ENCODE assay signal across 8 mouse cellular contexts in the genomic region with DNA sequence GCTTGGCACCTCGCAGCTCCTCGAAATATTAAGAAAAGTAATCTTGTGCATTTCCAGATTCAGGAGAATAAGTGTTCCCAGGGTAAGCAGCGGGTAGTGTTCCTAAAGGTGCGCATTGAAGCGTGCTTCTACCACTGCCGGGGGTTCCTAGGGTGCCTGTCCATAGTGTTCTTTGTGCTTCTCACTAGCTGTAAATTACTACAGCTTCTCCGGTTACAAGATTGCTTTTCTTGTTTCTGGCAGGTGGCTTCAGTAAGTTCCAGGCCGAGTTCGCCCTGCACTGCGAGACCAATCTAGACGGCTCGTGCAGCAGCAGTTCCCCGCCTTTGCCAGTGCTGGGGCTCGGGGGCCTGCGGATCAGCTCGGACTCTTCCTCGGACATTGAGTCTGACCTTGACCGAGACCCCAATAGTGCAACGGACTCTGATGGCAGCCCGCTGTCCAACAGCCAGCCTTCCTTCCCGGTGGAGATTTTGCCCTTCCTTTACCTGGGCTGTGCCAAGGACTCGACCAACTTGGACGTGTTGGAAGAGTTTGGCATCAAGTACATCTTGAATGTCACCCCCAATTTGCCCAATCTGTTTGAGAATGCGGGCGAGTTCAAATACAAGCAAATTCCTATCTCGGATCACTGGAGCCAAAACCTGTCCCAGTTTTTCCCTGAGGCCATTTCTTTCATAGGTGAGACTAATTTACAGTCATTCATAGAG. TPM values are rescaled to one million over a fixed set of nuclear protein-coding genes. Genes with fewer than 3 reads are reported as not detected.
DNase-seq lines count a peak whose midpoint lies in the region; ATAC-seq and TF ChIP-seq lines count a peak whose summit lies in the region.

No protein-coding gene starts in this region.

- H3K27me3 ChIP-seq in MEL (ENCODE audit: control insufficient read depth in 1 of 2, insufficient read depth in 2 of 2, low read length in 2 of 2), result no peaks in the 10 kb centered on the region
- H3K27me3 ChIP-seq in embryonic facial prominence, embryonic 14.5 days (replicated peaks; ENCODE audit: control insufficient read depth, insufficient read depth, low read length), result no peaks in the 10 kb centered on the region
- H3K27me3 ChIP-seq in hindbrain, embryonic 16.5 days (replicated peaks; ENCODE audit: control insufficient read depth, insufficient read depth, low read length), result no peaks in the 10 kb centered on the region
- H3K27me3 ChIP-seq in liver, embryonic 15.5 days, result peaks cover 61% of the 10 kb centered on the region

- H3K27ac ChIP-seq in MEL (ENCODE audit: control insufficient read depth, low read depth, low read length), result peak overlapping the region; percentile 33
- peak overlapping the region; percentile 98 for H3K27ac ChIP-seq in embryonic facial prominence, embryonic 14.5 days (replicated peaks; ENCODE audit: low read depth, low read length)
- H3K27ac ChIP-seq in hindbrain, embryonic 16.5 days (ENCODE audit: low read depth, low read length), result peak overlapping the region; percentile 84
- H3K27ac ChIP-seq in liver, embryonic 15.5 days (replicated peaks), result peak overlapping the region; percentile 72; the same call in 1 of the 2 replicates
- peak overlapping the region; percentile 86 for H3K27ac ChIP-seq in olfactory bulb, adult 2 months (ENCODE audit: insufficient read depth, low read depth, low read length)

- peak overlapping the region; percentile 90 for H3K4me2 ChIP-seq in embryonic facial prominence, embryonic 14.5 days (ENCODE audit: low read depth, low read length)
- H3K4me2 ChIP-seq in hindbrain, embryonic 16.5 days (ENCODE audit: low read length), result peak overlapping the region; percentile 92
- H3K4me2 ChIP-seq in liver, embryonic 15.5 days, result peak overlapping the region; percentile 66

- H3K9me3 ChIP-seq in MEL (replicated peaks; ENCODE audit: insufficient read depth, low read length), result no peaks in the 10 kb centered on the region
- H3K9me3 ChIP-seq in embryonic facial prominence, embryonic 14.5 days (ENCODE audit: control insufficient read depth, low read length), result no peaks in the 10 kb centered on the region
- no peaks in the 10 kb centered on the region for H3K9me3 ChIP-seq in hindbrain, embryonic 16.5 days (ENCODE audit: control insufficient read depth, low read length)
- no peaks in the 10 kb centered on the region for H3K9me3 ChIP-seq in liver, embryonic 15.5 days (replicated peaks)

- no peak for TF ChIP-seq EP300 in MEL (IDR thresholded peaks at IDR 0.05; ENCODE audit: low read depth in 1 of 2, low read length in 2 of 2)

- TF ChIP-seq CTCF in MEL (IDR thresholded peaks at IDR 0.05 in 2 of 3, conservative IDR thresholded peaks at IDR 0.05 in 1 of 3; ENCODE audit: control insufficient read depth in 1 of 3, insufficient read depth in 1 of 3, low read depth in 2 of 3, low read length in 3 of 3, poor library complexity in 1 of 3, severe bottlenecking in 1 of 3), result no peak
- TF ChIP-seq CTCF in olfactory bulb, adult 2 months (IDR thresholded peaks at IDR 0.05; ENCODE audit: insufficient read depth, low read depth, low read length), result no peak

- peaks cover 0 to 22% of the 10 kb centered on the region in 2 experiments; a peak in 2 of 4 replicates for H3K36me3 ChIP-seq in MEL (ENCODE audit: control insufficient read depth in 1 of 2, insufficient read depth in 2 of 2, low read length in 2 of 2)
- peaks cover 6% of the 10 kb centered on the region for H3K36me3 ChIP-seq in embryonic facial prominence, embryonic 14.5 days (ENCODE audit: control insufficient read depth, insufficient read depth, low read length)
- H3K36me3 ChIP-seq in hindbrain, embryonic 16.5 days (ENCODE audit: control insufficient read depth, insufficient read depth, low read length), result no peaks in the 10 kb centered on the region
- H3K36me3 ChIP-seq in liver, embryonic 15.5 days (replicated peaks), result 0 out of 2 replicates have a peak, but pooled peaks cover 6% of the 10 kb centered on the region

- peak overlapping the region; percentile 59 to 62 for H3K4me3 ChIP-seq in MEL (ENCODE audit: control insufficient read depth in 1 of 2, insufficient read depth in 1 of 2, low read depth in 2 of 2, low read length in 2 of 2)
- H3K4me3 ChIP-seq in embryonic facial prominence, embryonic 14.5 days (ENCODE audit: low read depth, low read length), result peak overlapping the region; percentile 75
- H3K4me3 ChIP-seq in hindbrain, embryonic 16.5 days (ENCODE audit: low read length), result peak overlapping the region; percentile 60
- H3K4me3 ChIP-seq in liver, embryonic 15.5 days (replicated peaks), result peak overlapping the region; percentile 62
- peak overlapping the region; percentile 68 for H3K4me3 ChIP-seq in olfactory bulb, adult 2 months (ENCODE audit: insufficient read depth, low read depth, low read length)

- TF ChIP-seq POLR2A in MEL (IDR thresholded peaks at IDR 0.05; ENCODE audit: control insufficient read depth in 1 of 2, insufficient read depth in 1 of 2, low read depth in 1 of 2, low read length in 2 of 2, poor library complexity in 1 of 2), result no peak
- no peak for TF ChIP-seq POLR2A in olfactory bulb, adult 2 months (IDR thresholded peaks at IDR 0.05; ENCODE audit: insufficient read depth, low read depth, low read length)

- peaks cover 22% of the 10 kb centered on the region for H3K79me2 ChIP-seq in MEL (ENCODE audit: control insufficient read depth, insufficient read depth, low read length, poor library complexity)

- ATAC-seq in embryonic facial prominence, embryonic 14.5 days (ENCODE audit: low read depth), result no peak
- no peak for ATAC-seq in hindbrain, embryonic 16.5 days
- ATAC-seq in liver, embryonic 15.5 days (ENCODE audit: insufficient read depth), result no peak

- peak overlapping the region; percentile 73 for H3K9ac ChIP-seq in MEL (ENCODE audit: control insufficient read depth, low read depth, low read length, poor library complexity, severe bottlenecking)
- peak overlapping the region; percentile 88 for H3K9ac ChIP-seq in embryonic facial prominence, embryonic 14.5 days (ENCODE audit: low read depth, low read length)
- H3K9ac ChIP-seq in hindbrain, embryonic 16.5 days (ENCODE audit: low read depth, low read length), result peak overlapping the region; percentile 73
- H3K9ac ChIP-seq in liver, embryonic 15.5 days, result peak overlapping the region; percentile 54

- H3K4me1 ChIP-seq in MEL (ENCODE audit: control insufficient read depth in 1 of 2, insufficient read depth in 2 of 2, low read length in 2 of 2), result peaks cover 0 to 15% of the 10 kb centered on the region in 2 experiments; a peak in 2 of 4 replicates
- H3K4me1 ChIP-seq in embryonic facial prominence, embryonic 14.5 days (ENCODE audit: control insufficient read depth, insufficient read depth, low read length), result peaks cover 30% of the 10 kb centered on the region
- peaks cover 16% of the 10 kb centered on the region for H3K4me1 ChIP-seq in hindbrain, embryonic 16.5 days (ENCODE audit: control insufficient read depth, insufficient read depth, low read depth, low read length)
- H3K4me1 ChIP-seq in liver, embryonic 15.5 days (replicated peaks), result peaks cover 17% of the 10 kb centered on the region
- H3K4me1 ChIP-seq in olfactory bulb, adult 2 months (ENCODE audit: control insufficient read depth, insufficient read depth, low read length), result peaks cover 32% of the 10 kb centered on the region

- peak; percentile 20 for DNase-seq in layer of hippocampus, adult 11-12 months (ENCODE audit: low spot score)
- no peak for DNase-seq in layer of hippocampus, postnatal 14 days (ENCODE audit: low spot score in 2 of 2)
- DNase-seq in MEL (ENCODE audit: low read depth, low spot score), result peak; percentile 65
- DNase-seq in embryonic facial prominence, embryonic 14.5 days (ENCODE audit: low spot score), result peak; percentile 69
- no peak for DNase-seq in Muller cell, postnatal 12 days (ENCODE audit: inconsistent ontology term)

- TF ChIP-seq RAD21 in MEL (IDR thresholded peaks at IDR 0.05; ENCODE audit: low read depth, low read length), result no peak

- 1% methylated on average over 26 of the region's 26 CpGs for WGBS in embryonic facial prominence, embryonic 14.5 days
- 1% methylated on average over 26 of the region's 26 CpGs for WGBS in hindbrain, embryonic 16.5 days
- WGBS in liver, embryonic 15.5 days (ENCODE audit: insufficient replicate concordance), result 3% methylated on average over 26 of the region's 26 CpGs
- 9% methylated on average over 26 of the region's 26 CpGs for WGBS in olfactory bulb, adult 2 months

TF ChIP-seq in MEL, 35 proteins besides CTCF, POLR2A, EP300 and RAD21:
- TF ChIP-seq MAFK (IDR thresholded peaks at IDR 0.05; ENCODE audit: borderline replicate concordance, low read depth, low read length), result no peak
- TF ChIP-seq MXI1 (IDR thresholded peaks at IDR 0.05; ENCODE audit: low read depth, low read length), result 0 out of 2 replicates have a peak, but pooled peaks have one; percentile 5
- no peak for TF ChIP-seq E2F4 (IDR thresholded peaks at IDR 0.05; ENCODE audit: borderline replicate concordance, low read depth, low read length)
- no peak for TF ChIP-seq KAT2A (conservative IDR thresholded peaks at IDR 0.05; ENCODE audit: low read depth, low read length)
- no peak for TF ChIP-seq USF1 (IDR thresholded peaks at IDR 0.05; ENCODE audit: low read depth, low read length)
- TF ChIP-seq RCOR1 (IDR thresholded peaks at IDR 0.05; ENCODE audit: low read depth, low read length), result no peak
- TF ChIP-seq TAL1 (IDR thresholded peaks at IDR 0.05; ENCODE audit: low read length), result no peak
- TF ChIP-seq UBTF (IDR thresholded peaks at IDR 0.05; ENCODE audit: borderline replicate concordance, insufficient read depth, low read depth, low read length), result 0 out of 2 replicates have a peak, but pooled peaks have one; percentile 25

RNA-seq across cellular contexts. Expression of gene Dusp6, which starts 1.4 kb away (rescaled TPM):
- total RNA-seq in layer of hippocampus, postnatal 14 days (2021), result 10 to 100 TPM; 75.7 to 83.9 TPM
- total RNA-seq in MEL (2012; rRNA removed), result 8.2 and 12.6 TPM in 2 replicates
- polyA plus RNA-seq in MEL (2012; ENCODE audit: insufficient read depth in 1 of 2, insufficient read length in 2 of 2, low read depth in 1 of 2, low replicate concordance in 2 of 2, missing spikeins in 1 of 2), result 10 to 100 TPM in 1 of 2 experiments, not detected in 1; 11.9 TPM
- 65.2 and 79.7 TPM in 2 replicates for polyA plus RNA-seq in embryonic facial prominence, embryonic 14.5 days (2014; fragmentation: Nextera tagmentation; extraction: Ambion mirVana)
- polyA plus RNA-seq in hindbrain, embryonic 16.5 days (2015; fragmentation: Nextera tagmentation; extraction: Ambion mirVana), result 35.2 and 37.0 TPM in 2 replicates
- 19.1 and 25.6 TPM in 2 replicates for polyA plus RNA-seq in liver, embryonic 15.5 days (2015; fragmentation: Nextera tagmentation; extraction: Ambion mirVana)
- polyA plus RNA-seq in olfactory bulb, adult 2 months (2012; ENCODE audit: insufficient read depth, insufficient read length, low replicate concordance, missing spikeins), result not detected in 2 replicates

Comparison
In these comparisons a context has a peak if more than half of its experiments do, and no peak if none do; other contexts are left out.
1. DNase-seq: peak in layer of hippocampus, adult 11-12 months (single experiment), MEL (single experiment) and embryonic facial prominence, embryonic 14.5 days (single experiment); none in layer of hippocampus, postnatal 14 days (0 of 2) and Muller cell, postnatal 12 days (single experiment).
2. H3K27ac ChIP-seq: peak in every context shown above with its lines; median percentile 98 in embryonic facial prominence, embryonic 14.5 days; 86 in olfactory bulb, adult 2 months; 84 in hindbrain, embryonic 16.5 days; 72 in liver, embryonic 15.5 days; 33 in MEL.
3. Peak in every context shown above with its lines, with median percentiles within 50 percentile points of each other: H3K4me3 ChIP-seq, H3K9ac ChIP-seq and H3K4me2 ChIP-seq.